Mouse (Mus musculus) heart, postnatal 0 days (tissue): ENCODE results near the gene Alkbh1.

Experiments
- CTCF ChIP-seq: IDR thresholded peaks from 2 replicates; pipeline ENCODE4 v1.5.1; 2016; ENCODE audit warnings: antibody characterized with exemption, control low read depth, low read depth
- EP300 ChIP-seq: IDR thresholded peaks from 2 replicates; pipeline ENCODE4 v1.6.1; 2016; ENCODE audit warnings: antibody characterized with exemption, low read depth

DNA sequence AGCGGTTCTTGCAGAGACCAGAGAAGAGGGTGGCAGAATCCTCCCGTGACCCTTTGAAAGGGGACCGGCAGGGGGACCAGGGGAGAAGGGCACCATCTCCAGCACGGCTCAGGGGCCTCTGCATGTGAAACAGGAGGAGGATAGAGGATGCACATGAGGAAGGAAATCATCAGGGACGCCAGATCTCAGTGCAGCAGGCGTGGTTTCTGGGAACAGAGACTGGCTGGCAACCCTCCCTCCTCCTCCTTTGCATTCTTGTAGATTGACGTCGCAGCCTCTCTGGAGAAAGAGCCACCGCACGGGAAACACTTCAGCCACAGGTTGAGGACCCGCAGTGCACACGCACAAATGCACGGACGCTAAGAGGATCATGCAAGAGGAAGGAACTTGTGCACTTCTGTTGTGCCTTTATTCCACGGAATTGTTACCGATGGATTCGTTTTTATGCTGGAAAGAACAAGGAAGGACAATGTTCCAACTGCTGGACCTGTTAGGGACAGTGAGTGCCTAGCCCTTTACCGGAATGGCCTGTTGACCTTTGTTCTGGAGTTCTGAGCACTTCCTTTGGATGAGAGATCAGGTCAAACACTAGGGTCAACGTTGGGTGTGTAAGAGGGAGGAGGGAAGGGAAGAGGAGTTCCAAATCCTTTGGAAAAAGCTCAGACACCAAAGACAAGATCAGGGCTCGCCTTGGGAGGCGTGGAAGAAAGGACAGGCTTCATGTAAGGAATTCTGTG, 35.8 kb downstream of the Alkbh1 start:
- no peak for TF ChIP-seq CTCF
- no peak for TF ChIP-seq EP300
